Mouse (Mus musculus) c-Kit-positive CD71-positive TER-119-negative erythroid progenitor cells, embryonic 14.5 days (primary cell): ENCODE results near the gene Arg1.

Source experiments
- DNase-seq: peaks from one replicate; pipeline ENCODE4 v3.0.0-alpha.2; 2013; ENCODE audit warnings: low read depth

Gene Arg1

GRCm38 (mm10) chr10:24926962-24927720 is at the start of gene Arg1:
Gene Arg1, minus strand, starts transcription at chr10:24927484.
- no peak for DNase-seq

GRCm38 (mm10) chr10:24973845-24974514 is 46.7 kb upstream of the Arg1 start:
- no peak for DNase-seq

DNA sequence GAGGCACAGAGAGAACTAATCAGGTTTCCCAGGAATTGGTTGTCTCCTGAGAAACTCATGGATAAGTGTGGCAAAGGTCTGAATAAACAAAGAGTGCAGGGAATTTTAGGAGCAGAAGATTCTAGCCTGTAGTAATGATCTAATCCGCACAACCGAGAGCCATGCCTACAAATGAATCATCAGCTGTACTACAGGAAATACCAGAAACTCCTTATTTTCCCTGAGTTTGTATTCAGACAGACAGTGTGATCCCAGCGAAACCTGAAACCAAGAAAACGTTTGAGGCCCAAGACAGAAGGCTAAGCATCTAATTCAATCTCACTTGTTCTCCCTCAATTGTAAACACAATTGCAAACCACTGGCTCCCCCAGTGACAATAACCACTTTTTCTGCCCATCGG is 46.1 kb upstream of the Arg1 start:
- no peak for DNase-seq

- no peak for DNase-seq
Observed at GRCm38 (mm10) chr10:24972923-24973322, 45.6 kb upstream of the Arg1 start.

DNA sequence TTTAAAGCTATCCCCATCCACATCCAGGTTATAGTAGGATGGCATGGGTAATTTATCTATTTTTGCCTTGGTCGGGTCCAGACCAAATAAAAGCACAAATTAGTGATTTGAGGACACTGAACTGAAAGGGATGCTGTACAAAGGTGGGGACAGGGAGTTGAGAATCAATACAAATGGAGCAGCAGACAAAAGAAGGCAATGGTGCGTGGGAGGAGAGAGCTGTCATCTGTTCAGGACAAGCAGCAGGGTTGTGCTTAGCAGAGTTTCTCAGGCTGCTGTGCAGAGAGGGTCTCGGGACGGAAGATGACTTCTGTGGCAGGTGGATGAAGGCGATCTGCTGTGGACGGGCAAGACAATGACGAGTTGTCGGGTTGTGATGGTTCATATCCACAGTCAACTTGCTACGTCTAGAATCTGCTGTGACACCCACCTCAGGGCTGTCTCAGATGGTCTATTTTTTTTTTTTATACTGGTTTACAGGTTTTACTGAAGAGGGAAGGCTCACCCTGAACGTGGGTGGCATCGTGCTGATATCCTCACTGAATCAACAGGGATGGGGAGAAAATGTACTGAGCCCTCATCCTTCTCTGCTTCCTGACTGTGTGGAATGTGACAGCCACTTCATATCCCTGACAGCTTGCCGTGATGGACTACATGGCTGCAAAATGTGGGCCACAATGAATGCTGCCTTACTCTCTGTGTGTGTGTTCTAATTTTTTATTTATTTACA is 38.7 kb upstream of the Arg1 start:
- no peak for DNase-seq

- no peak for DNase-seq
Observed at GRCm38 (mm10) chr10:24961889-24962288, 34.6 kb upstream of the Arg1 start.

DNA sequence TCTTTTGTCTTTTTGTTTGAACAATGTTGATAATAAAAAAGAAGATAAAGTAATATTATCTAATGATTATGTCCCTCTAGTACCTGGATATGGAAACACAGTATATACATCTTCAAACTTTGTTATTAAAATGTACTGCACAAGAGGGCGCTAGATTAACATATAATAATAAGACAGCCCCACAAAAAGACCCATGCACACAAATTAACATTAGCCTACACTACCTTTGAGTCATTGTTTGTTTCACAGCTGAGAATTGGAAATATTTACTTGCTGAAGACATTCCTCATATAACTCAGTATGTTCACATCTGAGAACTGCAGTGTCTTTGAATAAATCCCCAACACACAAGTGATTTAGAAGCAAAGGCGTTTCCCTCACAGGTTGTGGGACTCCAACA is 33.8 kb upstream of the Arg1 start:
- peak; percentile 17 for DNase-seq

DNA sequence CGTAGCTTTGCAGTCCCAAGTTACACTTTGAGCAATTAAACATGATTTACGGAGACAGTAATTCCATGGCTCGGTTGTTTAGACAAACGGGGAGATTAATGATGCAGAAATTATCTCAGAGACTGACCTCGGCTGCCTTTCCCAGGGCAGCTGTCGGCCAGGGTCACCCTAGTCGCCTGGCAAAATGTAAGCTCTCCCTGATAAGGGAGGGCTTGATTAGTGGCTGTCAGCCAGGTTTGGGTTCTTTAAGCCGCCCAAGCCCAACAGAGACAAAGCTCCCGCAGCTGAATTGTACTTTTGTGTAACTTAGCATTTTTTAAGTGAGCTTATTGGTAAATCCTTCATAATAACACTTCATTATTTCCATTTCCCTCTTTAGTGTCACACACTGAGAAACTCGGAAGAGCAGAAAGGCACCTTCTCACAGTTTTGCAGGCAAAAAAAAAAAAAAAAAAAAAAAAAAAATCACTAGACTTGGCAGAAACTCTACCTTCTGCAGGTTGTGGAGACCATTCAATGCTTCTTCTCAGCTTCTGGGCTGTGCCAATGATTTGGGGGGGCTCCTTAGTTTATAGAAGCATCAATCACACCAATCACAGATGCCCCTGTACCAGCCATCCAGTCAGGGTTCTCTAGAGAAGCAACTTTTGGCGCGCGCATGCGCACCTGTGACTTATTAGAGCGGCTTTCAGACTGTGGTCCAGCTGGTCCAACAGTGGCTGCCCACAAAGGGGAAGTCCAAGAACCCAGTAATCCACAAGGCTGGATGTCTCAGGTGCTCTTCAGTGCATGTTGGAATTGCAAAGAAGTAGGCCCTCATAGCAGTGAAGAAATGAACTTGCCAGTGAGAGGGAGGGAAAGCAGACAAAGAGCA is 32.0 kb upstream of the Arg1 start:
- no peak for DNase-seq

GRCm38 (mm10) chr10:24958280-24959042 is 31.2 kb upstream of the Arg1 start:
- no peak for DNase-seq

DNA sequence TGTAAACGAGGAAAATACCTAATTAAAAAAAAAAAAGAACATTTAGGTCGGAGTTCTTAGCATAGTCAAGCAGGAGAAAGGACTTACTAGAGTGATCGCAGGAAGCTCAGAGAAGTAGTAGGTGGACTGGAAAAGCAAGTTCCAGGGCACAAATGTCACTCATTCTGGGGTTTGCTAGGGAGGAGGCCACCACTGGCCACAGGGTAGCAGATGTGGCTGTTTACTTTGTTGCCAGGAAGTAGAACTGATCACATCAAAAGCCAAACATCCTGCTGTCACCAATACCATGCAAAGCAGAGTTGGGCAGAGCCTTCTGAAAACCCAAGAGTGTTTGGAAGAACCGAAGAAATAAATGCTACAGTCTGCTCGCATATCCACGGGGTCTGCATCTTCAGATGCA is 26.6 kb upstream of the Arg1 start:
- no peak for DNase-seq

DNA sequence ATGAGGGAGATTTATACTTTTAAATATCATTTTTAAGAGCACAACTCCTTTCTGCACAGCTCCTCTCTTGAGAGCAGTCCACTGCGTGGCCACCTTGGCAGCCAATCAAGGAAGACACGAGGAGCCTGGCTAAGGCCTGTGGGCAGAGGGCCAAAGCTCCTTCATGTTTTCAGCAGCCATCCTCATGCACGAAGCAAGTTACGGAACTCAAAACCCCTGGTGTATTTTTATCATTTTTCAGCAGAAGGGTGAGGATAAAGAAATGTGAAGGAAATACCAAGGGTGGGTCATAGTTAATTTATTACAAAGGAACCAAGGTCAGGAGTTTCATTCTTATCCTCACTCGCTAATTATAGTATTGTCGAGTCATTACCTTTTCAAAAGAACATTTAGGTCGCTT is 25.3 kb upstream of the Arg1 start:
- no peak for DNase-seq

GRCm38 (mm10) chr10:24951575-24951974 is 24.3 kb upstream of the Arg1 start:
- DNase-seq: no peak

DNA sequence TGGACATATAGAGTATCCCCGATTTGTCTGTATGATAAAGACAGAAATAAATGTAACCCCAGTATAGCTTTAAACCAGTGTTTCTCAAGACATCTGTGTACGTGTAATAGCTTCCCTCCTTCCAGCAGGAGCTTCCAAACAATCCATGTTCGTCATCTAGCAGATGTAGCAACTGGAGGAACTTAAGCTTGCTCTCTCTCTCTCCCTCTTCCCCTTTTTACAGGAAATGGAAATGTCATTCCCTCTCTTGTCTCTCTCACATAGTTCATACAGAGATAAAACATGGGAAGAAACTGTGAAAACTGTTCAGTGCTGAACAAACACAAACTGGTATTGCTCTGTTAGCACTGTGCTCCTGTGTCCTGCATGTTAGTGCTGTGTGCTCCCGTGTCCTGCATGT is 22.9 kb upstream of the Arg1 start:
- DNase-seq: no peak

DNA sequence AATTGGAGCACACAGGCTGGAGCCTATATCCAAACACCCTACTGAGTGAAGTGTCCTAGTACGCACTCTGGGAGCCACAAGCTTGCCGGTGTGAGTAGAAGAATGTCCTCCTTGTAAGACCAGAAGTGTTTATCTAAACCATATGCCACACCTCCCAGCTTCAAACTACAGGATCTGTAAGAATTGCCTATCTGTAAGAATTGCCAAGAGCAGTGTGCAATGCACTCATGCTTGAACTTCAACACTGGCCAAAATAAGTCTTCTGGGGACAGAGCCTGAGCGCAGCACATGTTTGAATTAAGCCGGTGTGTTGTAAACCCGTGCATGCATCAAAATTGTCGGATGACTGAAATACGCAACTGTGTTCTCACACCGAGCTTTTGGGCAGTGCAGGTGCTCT is 21.0 kb upstream of the Arg1 start:
- no peak for DNase-seq

GRCm38 (mm10) chr10:24947871-24948270 is 20.6 kb upstream of the Arg1 start:
- no peak for DNase-seq

GRCm38 (mm10) chr10:24930143-24930542 is 2.9 kb upstream of the Arg1 start:
- no peak for DNase-seq

- DNase-seq: no peak
Observed at GRCm38 (mm10) chr10:24928072-24928471, 788 bp upstream of the Arg1 start.

DNA sequence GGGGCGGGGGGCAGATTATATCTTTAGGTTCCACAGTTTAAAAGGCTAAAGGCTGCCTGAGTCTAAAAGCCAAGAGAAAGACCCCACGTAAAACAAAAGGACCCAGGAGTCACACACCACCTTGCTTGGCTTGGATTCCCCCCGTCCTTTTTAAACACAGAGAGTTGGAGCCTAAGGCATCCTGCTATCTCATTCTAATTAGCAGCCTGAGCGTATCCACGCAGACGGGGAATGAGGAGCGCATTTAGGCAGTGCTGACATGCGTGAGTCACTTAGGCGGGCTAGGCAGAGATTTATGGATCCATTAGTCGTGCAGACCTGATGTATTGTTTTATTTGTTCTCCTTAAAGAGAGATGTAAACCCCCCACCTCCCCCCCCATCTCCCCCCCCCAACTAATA is 904 bp downstream of the Arg1 start:
- DNase-seq: no peak

GRCm38 (mm10) chr10:24924296-24924695 is 3.0 kb downstream of the Arg1 start:
- no peak for DNase-seq

- DNase-seq: no peak
Observed at GRCm38 (mm10) chr10:24922977-24923376, 4.3 kb downstream of the Arg1 start.

DNA sequence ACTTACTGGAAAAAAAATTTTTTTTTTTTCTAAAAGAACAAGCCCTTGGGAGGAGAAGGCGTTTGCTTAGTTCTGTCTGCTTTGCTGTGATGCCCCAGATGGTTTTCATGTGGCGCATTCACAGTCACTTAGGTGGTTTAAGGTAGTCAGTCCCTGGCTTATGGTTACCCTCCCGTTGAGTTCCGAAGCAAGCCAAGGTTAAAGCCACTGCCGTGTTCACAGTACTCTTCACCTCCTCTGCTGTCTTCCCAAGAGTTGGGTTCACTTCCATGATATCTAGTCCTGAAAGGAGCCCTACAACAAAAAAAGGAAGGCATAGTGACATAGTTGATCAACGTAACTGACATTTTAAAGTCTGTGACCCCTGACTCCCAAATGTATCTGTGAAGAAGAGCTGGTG is 11.8 kb downstream of the Arg1 start:
- no peak for DNase-seq
